Mouse (Mus musculus) liver, embryonic 18 days (tissue): Measurements from ENCODE around the gene Ndp. TPM values are rescaled to one million over a fixed set of nuclear protein-coding genes. Genes with fewer than 3 reads are reported as not detected.

ENCODE experiments used
- polyA plus RNA-seq: library from polyadenylated mRNA; depleted of rRNA; stranded (reverse); fragments of >200 nt; gene quantifications from 2 replicates; pipeline ENCODE4 v1.2.3, GENCODE M21; 2012; rRNA removed

Ndp gene
- polyA plus RNA-seq, result 0.01 TPM in 1 of 2 replicates, not detected in the other

GRCm38 (mm10) chrX:16911241-16911873 lies at the start of gene Ndp:
Gene Ndp, minus strand, starts transcription at chrX:16911774.

Other genes with a start within 250 kb of the Ndp start
- gene Maob, start 94.4 kb downstream of the Ndp start, polyA plus RNA-seq, result 44.4 and 55.0 TPM in 2 replicates